Mouse (Mus musculus) telencephalon, adult 2 months (tissue): ENCODE measurements around the gene Casc1.

Experiments used
- DNase-seq: peaks from one replicate; pipeline ENCODE4 v3.0.0-alpha.2; 2011; ENCODE audit warnings: low read depth, low spot score

The Casc1 gene

DNA sequence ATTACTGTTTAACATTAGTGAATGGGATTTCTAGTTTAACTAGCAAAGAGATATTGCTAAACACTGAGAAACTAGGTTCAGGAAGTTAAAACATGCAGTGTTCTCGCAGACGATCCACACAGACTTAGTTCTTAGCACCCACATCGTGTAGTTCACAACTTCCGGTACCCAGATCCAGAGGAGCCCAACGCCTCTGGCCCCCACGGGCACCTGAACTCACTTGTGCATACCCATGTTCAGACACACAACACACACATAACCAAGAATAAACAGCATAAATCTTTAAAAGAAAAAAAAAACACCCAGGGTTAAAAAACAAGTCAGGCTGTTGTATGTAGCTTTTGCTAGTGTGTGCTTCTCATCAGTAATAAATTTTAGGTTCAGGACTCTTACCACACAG lies 6.4 kb downstream of the Casc1 start:
- DNase-seq = no peak

GRCm38 (mm10) chr6:145202432-145203125 lies 8.2 kb downstream of the Casc1 start:
- DNase-seq = no peak

- DNase-seq = peak; percentile 41
Observed at GRCm38 (mm10) chr6:145197949-145198686, 12.7 kb downstream of the Casc1 start.

DNA sequence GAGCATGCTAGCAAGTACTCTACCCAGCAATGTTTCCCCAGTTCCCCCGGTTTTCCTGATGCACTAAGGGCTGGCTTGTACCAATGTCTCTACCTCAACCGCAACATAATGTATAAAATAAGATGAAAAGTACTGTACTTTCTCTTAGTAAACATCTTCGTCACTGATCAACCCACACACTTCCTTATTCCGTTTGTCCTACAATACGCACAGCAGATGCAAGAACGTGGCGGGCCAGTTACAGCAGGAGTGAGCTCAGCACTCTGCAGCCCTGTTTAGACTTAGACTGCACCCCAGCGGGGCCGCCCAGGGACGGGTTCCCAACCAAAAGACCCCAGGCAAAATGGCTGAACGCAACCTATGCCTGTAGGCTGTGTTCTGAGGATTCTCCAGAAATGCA lies 17.4 kb downstream of the Casc1 start:
- DNase-seq = no peak

DNA sequence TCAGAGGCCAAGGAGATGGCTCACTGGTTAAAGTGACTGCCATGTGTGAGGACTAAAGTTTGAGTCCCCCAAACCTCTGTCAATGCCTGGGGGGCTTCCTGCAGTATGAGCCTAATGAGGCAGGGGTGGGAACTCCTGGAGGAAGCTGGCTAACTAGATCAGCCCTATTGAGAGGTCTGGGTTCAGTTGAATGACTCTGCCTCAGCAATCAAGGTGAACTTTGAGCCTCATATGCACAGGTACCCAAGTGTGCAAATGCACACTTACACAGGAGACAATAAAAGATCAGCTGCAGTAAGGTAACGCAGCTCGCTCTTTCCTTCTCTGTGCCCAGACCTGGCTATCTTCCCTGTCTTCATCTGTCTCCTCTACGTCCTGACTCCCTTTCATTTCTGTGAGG lies 17.8 kb downstream of the Casc1 start:
- DNase-seq = no peak

- DNase-seq = peak; percentile 43
Observed at GRCm38 (mm10) chr6:145187093-145188088, 23.4 kb downstream of the Casc1 start.

DNA sequence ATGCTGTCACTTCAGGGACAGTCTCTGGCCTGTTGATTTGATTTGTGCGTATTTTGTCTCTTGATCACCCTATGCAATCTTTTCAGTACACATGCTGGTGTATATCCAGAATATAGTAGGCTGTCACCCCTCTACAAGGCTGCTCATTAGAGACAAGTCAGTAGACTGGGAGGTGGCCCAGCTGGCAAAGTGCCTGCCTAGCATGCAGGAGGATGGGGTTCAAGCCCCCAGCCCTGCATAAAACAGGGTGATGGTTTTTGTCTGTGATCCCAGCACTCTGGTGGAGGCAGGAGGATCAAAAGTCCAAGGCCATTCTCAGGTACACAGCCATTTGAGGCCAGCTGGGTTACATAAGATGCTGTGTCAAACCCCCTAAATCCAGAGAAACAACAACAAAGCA lies 24.7 kb downstream of the Casc1 start:
- DNase-seq = no peak

DNA sequence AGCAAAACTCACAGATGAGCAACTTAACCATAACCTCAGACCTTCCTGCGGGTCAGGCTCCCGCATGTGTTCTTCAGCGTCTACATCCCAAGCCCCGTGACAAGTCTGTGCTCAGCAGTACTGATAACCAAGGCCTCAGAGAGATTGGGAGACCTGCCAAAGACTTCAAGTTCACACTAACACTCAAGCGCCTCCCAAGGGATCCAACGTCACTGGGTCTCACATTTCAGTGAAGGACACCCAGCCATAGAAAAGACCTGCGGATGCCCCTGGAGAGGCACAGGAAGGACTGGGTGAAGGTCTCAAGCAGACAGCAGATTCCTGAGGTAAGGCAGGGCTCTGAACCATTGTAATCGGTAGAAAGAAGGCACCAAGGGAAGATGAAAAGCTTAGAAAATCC lies 28.8 kb downstream of the Casc1 start:
- DNase-seq = no peak

DNA sequence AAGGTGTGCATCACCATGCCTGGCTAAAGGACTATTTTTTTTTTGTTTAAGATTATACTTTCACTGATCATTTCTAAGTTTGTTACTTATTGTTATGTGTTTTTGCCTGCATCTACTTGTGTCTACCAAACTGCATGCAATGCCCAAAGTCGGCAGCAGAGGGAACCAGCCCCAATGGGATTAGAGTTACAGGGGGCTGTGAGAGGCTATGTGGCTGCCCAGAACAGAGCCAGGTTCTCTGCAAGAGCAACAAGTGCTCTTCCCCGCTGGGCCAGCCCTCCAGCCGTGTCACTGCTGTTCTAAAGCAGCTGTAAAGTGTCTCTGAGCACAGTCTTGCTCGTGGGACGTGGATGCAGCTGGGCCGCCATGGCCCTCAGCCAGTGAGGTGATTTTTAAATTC lies 31.1 kb downstream of the Casc1 start:
- DNase-seq = no peak

DNA sequence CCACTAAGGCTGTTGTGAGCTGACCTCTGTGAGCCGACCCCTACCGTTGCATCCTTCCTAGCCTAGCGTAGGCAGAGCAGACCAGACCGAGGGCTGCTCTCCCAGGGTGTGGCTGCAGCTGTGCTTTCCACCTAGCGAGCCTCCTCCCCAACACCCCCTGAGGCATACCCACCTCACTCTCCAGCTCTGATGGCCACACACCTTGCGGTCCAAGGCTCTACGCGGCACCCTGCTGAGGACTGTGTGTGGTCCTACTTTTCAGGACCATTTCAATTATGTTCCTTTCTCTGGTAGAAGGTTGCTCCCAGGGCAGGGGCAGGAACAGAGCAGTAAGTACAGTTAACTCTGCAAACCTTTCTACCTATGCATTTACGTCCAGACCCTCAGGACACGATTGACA lies 34.3 kb downstream of the Casc1 start:
- DNase-seq = no peak

- no peak for DNase-seq
Observed at GRCm38 (mm10) chr6:145175571-145175981, 35.2 kb downstream of the Casc1 start.

DNA sequence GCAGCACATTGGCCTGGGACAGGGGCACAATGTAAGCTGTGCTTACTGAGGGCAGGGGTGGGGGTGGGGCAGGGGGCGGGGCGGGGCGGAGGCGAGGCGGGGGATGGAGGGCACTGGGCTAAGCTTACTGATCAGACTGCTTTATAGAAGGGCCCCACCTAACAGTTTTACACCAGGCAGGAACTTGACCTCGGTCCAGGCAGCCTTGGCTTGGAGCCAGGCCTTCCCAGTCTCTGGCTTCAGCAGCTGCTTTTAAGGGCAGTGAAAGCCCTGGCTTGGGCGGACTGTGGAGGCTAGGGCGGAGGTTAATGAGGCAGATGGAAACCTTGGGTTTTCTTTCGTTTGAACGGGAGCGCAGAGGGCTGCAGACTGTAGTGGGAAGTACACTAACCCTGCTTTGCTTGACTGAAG lies 37.0 kb downstream of the Casc1 start:
- DNase-seq = no peak

DNA sequence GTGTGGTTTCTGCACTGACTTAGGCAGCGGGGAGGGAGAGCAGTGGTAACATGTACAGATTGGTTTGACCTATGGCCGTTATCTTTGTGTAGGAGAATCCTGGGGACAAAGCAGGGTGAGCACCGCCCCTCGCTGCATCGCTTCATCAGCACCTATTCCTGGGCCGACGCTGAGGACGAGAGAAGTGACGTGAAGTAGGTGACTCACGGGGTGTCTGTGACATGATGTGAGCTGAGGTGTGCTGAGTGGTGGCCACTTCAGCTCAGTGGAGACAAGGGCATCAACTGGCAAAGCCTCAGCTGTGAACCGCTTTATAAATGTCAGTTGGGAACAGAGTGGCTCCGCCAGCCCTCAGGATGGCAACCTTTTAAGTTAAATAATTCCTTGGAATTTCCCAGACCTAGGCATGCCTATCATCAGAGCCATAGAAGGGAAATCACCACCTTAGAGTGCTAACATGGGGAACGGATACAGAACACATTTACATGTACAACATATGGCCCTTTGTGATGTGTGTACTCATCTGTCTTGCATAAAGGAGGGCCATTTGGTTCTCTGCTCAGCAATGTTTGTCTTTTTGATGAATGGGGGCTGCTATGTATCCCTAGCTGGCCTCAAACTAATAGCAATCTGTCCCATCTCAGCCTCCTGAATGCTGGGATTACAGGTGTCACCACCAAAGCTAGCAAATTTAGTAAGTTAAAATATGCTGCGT lies 38.8 kb downstream of the Casc1 start:
- DNase-seq = no peak

DNA sequence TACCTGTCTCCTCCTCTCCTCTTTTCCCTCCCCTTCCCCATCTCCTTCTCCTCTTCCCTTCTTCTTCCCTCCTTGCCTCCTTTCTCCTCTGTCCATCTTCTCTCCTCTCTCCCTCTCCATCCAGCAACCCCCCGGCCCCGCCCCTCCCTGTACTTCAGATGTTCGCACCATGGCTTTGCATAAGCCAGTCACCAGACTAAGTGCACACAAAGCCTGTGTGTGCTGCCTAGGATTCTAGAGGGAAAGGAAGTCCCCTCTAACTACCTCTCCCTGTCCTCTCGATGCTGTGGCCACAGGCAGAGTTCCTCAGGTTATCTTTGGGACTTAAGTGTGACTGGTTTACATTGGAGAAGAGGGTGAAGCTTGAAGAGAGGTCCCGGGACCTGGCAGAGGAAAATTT lies 50.2 kb downstream of the Casc1 start:
- DNase-seq = no peak

DNA sequence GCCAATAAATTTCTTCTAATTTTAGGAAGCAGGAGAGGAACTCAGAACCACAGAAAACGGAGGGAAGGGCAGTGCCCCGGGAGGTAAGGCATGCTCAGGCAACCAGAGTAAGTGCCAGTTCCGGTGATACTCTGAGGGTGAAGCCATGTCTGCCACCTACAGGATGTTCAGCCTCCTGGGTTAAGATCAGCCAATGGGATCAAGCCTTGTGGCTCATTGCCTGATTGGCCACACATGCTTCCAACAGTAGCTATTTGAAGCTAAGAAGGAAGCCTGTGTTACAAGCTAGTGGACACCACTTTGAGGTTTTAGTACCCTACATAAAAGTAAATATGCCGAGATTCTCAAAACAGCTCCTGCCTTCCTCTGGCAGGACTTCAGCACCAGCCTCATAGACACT lies 52.2 kb downstream of the Casc1 start:
- no peak for DNase-seq

GRCm38 (mm10) chr6:145149054-145149453 lies 61.8 kb downstream of the Casc1 start:
- no peak for DNase-seq

DNA sequence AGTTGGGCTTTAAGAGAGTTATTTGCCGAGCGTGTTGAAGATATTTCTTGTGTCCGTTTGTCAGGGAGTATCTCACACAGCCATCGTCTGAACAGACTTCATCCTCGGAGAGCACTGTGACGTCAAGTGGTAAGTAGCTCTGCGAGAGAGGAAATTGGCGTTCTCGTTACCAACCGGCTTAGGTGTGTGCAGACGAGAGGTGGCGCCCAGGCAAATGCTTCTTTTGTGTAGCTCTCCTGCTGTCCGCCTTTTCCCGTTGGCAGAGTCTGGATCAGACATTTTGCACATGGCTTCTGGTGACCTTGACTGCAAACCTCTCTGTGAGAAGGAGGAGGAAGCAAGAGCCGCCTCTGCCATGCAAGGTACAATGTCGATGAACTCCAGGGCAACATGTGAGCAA lies 63.1 kb downstream of the Casc1 start:
- DNase-seq = no peak

DNA sequence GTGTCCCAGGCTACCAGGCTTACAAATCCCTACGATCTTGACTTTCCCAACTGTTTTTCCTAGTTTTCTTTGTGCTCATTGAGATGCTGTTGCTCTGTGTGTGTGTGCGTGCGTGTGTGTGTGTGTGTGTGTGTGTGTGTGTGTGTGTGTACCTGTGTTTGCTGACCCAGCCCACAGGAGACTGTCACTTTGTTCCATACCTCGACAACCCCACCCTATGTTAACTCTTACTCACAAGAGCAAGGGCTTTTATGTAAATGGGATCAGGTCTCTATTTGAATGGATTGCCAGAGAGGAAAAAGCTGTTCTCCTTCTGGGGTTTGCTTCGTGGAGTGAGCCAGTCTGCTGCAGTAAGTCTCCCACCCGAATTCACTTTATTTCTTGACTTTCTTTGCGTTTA lies 65.6 kb downstream of the Casc1 start:
- no peak for DNase-seq

GRCm38 (mm10) chr6:145141827-145142226 lies 69.0 kb downstream of the Casc1 start:
- no peak for DNase-seq

DNA sequence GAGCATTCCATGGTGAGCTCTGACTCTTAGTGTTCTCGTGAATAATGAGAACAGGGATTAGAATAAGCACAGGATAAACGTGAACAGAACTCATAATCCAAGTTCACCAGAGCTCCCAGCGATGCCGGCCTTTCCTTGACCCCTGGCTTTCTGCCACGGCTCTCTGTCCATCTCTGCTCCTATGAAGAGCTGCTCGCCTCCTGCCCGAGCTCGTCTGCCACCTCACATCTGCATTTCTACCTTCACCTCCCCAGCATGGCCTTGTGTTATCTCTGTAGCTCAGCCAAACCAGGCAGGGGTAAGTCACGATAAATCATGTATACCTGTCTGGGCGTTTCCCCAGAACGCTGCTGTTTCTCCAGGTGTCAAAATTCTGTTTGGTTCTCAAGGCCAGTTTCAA lies 70.1 kb downstream of the Casc1 start:
- no peak for DNase-seq

DNA sequence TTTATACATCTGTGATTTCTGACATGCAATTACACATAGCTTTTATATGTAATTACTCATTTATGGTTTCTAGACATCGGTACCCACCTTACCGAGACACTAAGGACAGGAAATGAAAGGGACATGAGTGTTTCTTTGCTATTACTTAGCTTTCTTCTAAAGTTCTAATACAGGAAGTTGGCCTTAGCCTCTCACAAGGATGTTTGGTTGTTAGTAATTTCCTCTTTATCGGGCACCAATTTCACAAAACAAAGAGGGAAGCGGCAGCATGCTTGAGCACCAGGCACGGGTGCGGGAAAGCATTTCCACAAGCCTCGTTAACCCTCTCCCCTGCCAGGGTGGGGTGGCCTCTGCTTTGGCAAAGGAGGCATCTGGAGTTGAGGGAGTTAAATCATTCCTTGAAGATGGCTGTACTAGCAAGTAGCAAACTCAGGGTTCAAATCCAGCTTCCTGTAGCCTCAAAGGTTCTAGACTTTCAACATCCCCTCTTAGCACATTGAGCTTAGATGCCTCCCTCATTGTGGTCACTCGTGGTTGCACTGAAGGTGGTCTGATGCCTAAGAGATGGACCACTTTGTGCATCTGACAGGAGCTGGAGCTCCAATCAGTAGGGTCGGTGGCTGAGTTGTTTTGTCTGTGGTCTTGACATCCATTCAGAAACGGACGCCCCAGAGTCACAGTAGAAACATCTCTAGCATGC lies 70.9 kb downstream of the Casc1 start:
- no peak for DNase-seq
